Mouse (Mus musculus) hindbrain, embryonic 11.5 days (tissue): ENCODE results near the gene Plekhh3. TPM values are rescaled to one million over a fixed set of nuclear protein-coding genes. Genes with fewer than 3 reads are reported as not detected.
A peak's percentile ranks its signal among the peaks of the same experiment; 100 is the strongest.

Source experiments
- ATAC-seq: fragments of 200-750 bp; cut with Nextera tagmentation; 2 replicates; pipeline ENCODE4 v1.8.0; 2017; ENCODE audit warnings: mild to moderate bottlenecking, moderate TSS enrichment, moderate library complexity; ENCODE audit not compliant: low FRiP score
- DNase-seq: peaks from one replicate; pipeline ENCODE4 v3.0.0-alpha.2; 2015; ENCODE audit warnings: low spot score
- H3K27ac ChIP-seq: fragments of 300-500 bp; sonication (generic); 2 replicates; pipeline ENCODE4 v1.5.1; 2014; ENCODE audit warnings: mild to moderate bottlenecking, low read depth, low read length
- H3K27me3 ChIP-seq: fragments of 300-500 bp; sonication (generic); 2 replicates; pipeline ENCODE4 v1.6.1; 2014; ENCODE audit warnings: mild to moderate bottlenecking, low read length, moderate library complexity, mixed read lengths; ENCODE audit not compliant: control insufficient read depth, insufficient read depth
- H3K36me3 ChIP-seq: fragments of 300-500 bp; sonication (generic); 2 replicates; pipeline ENCODE4 v1.6.1; 2014; ENCODE audit warnings: mild to moderate bottlenecking, low read length, moderate library complexity, mixed read lengths; ENCODE audit not compliant: control insufficient read depth, insufficient read depth
- H3K4me1 ChIP-seq: fragments of 300-500 bp; sonication (generic); replicated peaks from 2 replicates; pipeline ENCODE4 v1.6.1; 2014; ENCODE audit warnings: low read length, mixed read lengths; ENCODE audit not compliant: control insufficient read depth, insufficient read depth
- H3K4me2 ChIP-seq: fragments of 300-500 bp; sonication (generic); replicated peaks from 2 replicates; pipeline ENCODE4 v1.6.1; 2014; ENCODE audit warnings: mild to moderate bottlenecking, low read depth, low read length
- H3K4me3 ChIP-seq: fragments of 300-500 bp; sonication (generic); 2 replicates; pipeline ENCODE4 v1.5.1; 2014; ENCODE audit warnings: low read depth, low read length
- H3K9ac ChIP-seq: fragments of 300-500 bp; sonication (generic); 2 replicates; pipeline ENCODE4 v1.6.1; 2014; ENCODE audit warnings: low read depth, low read length
- H3K9me3 ChIP-seq: fragments of 300-500 bp; sonication (generic); 2 replicates; pipeline ENCODE4 v1.6.1; 2016; ENCODE audit warnings: low read length; ENCODE audit not compliant: control insufficient read depth
- WGBS: fragments of 180-500 bp; shearing (Covaris S2); extraction: QIAGEN DNeasy Blood & Tissue Kit; methylation state at CpG from one replicate; pipeline ENCODE4 v1.1.7; 2014; 5-methylcytosine and 5-hydroxymethylcytosine counted together
- polyA plus RNA-seq: library from polyadenylated mRNA; unstranded; fragments of >200 nt; fragmentation: Nextera tagmentation; extraction: Ambion mirVana; gene quantifications from 2 replicates; pipeline ENCODE4 v1.2.1, GENCODE M21; 2014

Plekhh3 gene
- polyA plus RNA-seq, 1 experiment from 2014 or later, result 7.7 TPM

DNA sequence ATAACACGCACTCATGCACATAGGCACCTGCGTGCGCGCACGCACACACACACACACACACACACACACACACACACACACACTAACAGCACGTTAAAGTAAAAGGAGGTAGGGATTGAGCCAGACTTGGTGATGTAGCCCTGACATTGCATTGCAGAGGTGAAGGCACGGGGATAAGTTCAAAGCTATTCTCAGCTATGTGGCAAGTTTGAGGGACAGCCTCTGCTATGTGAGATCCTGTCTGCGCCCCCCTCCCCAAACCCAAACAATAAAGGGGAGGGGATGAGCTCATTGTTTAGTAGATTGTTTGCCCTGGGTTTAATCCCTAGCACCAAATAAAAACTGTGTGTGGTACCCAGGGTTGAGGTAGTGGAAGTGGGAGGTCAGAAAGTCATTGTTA lies 30.1 kb downstream of the Plekhh3 start:
- ATAC-seq, result no peak
- no peak for DNase-seq

DNA sequence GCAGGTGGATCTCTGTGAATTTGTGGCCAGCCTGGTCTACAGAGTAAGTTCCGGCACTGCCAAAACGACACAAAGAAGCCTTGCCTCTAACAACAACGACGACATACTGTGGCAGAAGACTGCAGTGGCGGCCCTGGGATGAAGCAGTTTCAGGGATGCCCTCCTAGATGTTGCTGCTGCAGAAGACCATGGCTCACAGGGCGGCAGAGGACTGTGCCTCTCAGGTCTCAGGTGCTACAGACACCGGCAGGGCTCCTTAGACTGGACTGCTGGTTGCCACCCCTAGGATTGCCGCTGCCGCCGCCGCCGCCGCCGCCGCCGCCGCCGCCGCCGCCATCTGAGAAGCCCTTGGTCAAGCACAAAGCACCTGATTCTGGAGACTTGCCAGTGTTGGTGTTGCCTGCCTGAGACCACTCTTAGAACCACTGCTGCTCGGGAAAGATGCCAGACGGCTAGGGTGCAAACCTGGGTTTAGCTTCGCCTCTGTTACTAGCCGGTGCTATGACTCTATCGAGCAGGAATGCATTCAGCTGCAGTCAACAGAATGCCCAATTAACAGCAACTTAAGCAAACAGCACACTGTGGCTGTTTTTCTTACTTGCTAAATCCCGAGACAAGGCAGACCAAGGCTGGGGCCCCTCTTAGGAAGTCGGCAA lies 30.9 kb downstream of the Plekhh3 start:
- no peaks in the 10 kb centered on the region for H3K36me3 ChIP-seq
- 0 out of 2 replicates have a peak overlapping the region, but pooled peaks have one; percentile 6 for H3K4me3 ChIP-seq
- H3K4me2 ChIP-seq, result peak overlapping the region; percentile 22
- no peaks in the 10 kb centered on the region for H3K27me3 ChIP-seq
- peak overlapping the region; percentile 3; the same call in 1 of the 2 replicates for H3K9ac ChIP-seq
- peak; percentile 29 for DNase-seq
- H3K27ac ChIP-seq, result no peak overlapping the region
- H3K9me3 ChIP-seq, result no peaks in the 10 kb centered on the region
- H3K4me1 ChIP-seq, result 0 out of 2 replicates have a peak, but pooled peaks cover 3% of the 10 kb centered on the region
- 50% methylated on average over 27 of the region's 27 CpGs for WGBS
- no peak for ATAC-seq

More for the DNA sequence above, 30.1 kb downstream of the Plekhh3 start:
- no peaks in the 10 kb centered on the region for H3K36me3 ChIP-seq
- no peak overlapping the region for H3K9ac ChIP-seq
- no peak overlapping the region for H3K27ac ChIP-seq
- no peaks in the 10 kb centered on the region for H3K9me3 ChIP-seq
- H3K4me1 ChIP-seq, result 0 out of 2 replicates have a peak, but pooled peaks cover 3% of the 10 kb centered on the region
- no peak overlapping the region for H3K4me3 ChIP-seq
- H3K27me3 ChIP-seq, result no peaks in the 10 kb centered on the region
- WGBS, result 84% methylated on average over 8 of the region's 8 CpGs
- H3K4me2 ChIP-seq, result no peak overlapping the region

DNA sequence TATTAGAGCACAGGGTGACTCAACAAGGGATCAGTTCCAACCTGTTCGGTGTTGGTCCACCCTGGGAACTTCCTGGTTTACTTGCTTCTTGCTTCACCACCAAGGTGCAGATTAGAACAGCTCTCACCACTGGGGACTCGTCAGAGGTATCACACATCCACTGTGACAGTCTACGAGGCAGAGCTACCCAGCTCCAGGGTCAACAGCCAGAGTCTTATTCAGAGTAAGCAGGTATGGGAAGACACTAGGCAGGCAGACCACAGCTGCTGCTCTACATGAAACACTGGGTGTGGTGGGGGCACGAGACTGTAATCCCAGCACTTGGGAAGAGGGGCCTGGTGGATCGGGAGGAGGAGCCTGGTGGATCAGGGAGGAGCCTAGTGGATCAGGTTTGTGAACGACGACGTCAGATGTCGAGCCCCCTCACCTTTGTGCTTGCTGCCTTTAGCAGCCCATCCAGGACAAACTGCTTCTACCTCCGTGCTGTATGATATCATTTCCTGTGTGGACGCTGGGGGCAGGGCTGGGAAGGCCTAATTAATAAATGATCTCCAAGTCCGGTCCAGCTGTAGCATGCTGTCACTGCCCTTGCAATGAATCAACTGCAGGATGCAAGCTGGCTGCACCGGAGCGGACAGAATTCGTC lies 32.5 kb downstream of the Plekhh3 start:
- H3K36me3 ChIP-seq, result no peaks in the 10 kb centered on the region
- 24% methylated on average over 15 of the region's 15 CpGs for WGBS
- peak overlapping the region; percentile 62 for H3K27ac ChIP-seq
- peak overlapping the region; percentile 21; the same call in 1 of the 2 replicates for H3K4me2 ChIP-seq
- peak overlapping the region; percentile 16; the same call in 1 of the 2 replicates for H3K4me3 ChIP-seq
- H3K9me3 ChIP-seq, result no peaks in the 10 kb centered on the region
- H3K9ac ChIP-seq, result peak overlapping the region; percentile 28; the same call in 1 of the 2 replicates
- H3K27me3 ChIP-seq, result no peaks in the 10 kb centered on the region
- peak; percentile 69 for DNase-seq
- peak; percentile 53 for ATAC-seq
- 0 out of 2 replicates have a peak, but pooled peaks cover 3% of the 10 kb centered on the region for H3K4me1 ChIP-seq

DNA sequence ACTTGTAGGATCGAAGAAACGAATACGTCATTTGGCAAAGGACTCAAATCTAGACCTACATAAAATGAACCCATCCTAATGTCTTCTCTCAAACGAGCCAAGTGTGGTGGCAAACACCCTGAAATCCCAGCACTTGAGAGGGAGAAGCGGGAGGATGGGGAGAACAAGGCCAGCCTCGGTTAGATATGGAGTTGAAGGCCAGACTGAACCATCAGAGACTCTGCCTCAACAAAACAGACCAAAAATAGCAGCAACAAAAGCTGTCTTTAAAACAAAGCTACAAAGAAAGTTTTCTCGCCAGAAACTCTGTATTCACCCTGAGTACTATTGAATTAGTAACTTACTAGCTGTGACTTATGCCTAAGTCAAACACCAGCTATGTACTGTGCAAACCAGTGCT lies 34.2 kb downstream of the Plekhh3 start:
- H3K4me3 ChIP-seq, result no peak overlapping the region
- DNase-seq (no peak), ATAC-seq (no peak)
- no peaks in the 10 kb centered on the region for H3K4me1 ChIP-seq
- no peak overlapping the region for H3K27ac ChIP-seq
- H3K36me3 ChIP-seq, result no peaks in the 10 kb centered on the region
- H3K27me3 ChIP-seq, result no peaks in the 10 kb centered on the region
- H3K4me2 ChIP-seq, result no peak overlapping the region
- H3K9ac ChIP-seq, result no peak overlapping the region
- H3K9me3 ChIP-seq, result no peaks in the 10 kb centered on the region
- WGBS, result 81% methylated on average over 7 of the region's 7 CpGs

DNA sequence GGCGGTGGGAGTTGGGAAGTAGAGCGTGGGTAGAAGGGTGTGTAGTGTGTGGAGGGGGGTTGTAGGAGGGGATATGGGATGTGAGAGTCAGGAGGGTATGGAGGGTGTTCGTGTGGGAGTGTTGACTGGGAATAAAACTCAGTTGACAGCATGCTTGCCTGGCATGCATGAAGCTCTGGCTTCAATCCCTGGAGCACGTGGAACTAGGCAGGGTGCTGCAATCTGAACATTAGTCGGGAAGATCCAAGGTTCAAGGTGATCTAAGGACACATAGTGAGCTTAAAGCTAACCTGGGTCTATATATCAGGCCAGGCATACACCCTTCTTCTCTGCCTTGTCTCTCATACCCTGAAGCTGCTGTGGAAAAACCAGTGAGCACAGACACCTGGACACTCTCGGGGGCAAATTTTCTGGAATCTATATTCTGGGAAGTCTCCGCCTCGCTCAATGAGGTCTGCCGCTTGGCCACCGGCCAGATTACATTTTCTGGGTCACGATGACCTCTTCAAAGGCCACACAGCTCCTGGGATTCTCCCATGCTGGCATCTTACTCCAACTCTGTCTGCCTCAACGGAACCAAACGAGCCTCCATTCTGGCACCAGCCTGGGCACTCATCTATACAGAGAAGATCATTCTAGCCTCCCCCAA lies 36.8 kb downstream of the Plekhh3 start:
- Histone ChIP-seq H3K4me2 (no peak overlapping the region), H3K4me1 (no peaks in the 10 kb centered on the region), H3K27ac (no peak overlapping the region), H3K9me3 (no peaks in the 10 kb centered on the region), H3K27me3 (no peaks in the 10 kb centered on the region), H3K4me3 (no peak overlapping the region), H3K9ac (no peak overlapping the region), H3K36me3 (no peaks in the 10 kb centered on the region)
- WGBS, result 83% methylated on average over 13 of the region's 13 CpGs
- ATAC-seq (no peak), DNase-seq (no peak)

DNA sequence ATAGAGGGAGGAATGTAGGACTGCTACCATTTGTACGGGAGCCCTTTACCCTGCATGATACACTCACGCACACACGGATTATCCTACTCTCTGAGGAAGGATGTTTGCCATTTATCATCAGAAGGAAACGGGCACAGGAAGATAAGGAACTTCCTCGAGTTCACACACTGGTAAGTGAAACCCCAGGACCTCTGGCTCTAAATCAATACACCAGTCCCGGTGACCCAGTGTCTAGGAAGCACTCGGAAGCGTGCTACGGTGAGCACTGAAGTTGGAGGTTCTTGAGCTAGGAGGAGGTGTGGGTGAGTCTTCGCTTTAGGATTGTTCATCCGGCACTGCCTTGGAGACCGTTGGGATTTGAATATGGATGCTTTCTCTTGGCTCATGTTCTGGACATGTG lies 38.1 kb downstream of the Plekhh3 start:
- no peaks in the 10 kb centered on the region for H3K36me3 ChIP-seq
- 81% methylated on average over 12 of the region's 12 CpGs for WGBS
- H3K27me3 ChIP-seq, result no peaks in the 10 kb centered on the region
- no peak overlapping the region for H3K9ac ChIP-seq
- no peak overlapping the region for H3K27ac ChIP-seq
- no peaks in the 10 kb centered on the region for H3K4me1 ChIP-seq
- no peak overlapping the region for H3K4me3 ChIP-seq
- DNase-seq, result no peak
- H3K9me3 ChIP-seq, result no peaks in the 10 kb centered on the region
- no peak overlapping the region for H3K4me2 ChIP-seq
- ATAC-seq, result no peak

DNA sequence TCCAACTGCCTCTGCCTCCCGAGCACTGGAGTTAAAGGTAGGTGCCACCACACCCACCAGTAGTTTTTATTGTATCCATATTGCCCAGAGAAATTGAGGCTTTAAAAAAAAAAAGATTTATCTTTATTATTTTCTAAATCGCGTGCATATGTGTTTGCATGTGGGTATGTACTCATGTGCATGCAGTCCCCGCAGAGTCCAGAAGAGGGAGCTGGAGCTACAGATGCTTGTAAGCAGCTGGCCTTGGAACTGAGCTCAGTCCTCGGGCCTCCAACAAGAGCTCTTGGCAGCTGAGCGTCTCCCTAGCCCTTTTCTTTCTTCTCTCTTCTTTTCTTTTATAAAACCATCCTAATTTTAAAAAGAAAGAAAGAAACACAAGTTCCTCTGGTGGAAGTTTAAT lies 39.5 kb downstream of the Plekhh3 start:
- no peak overlapping the region for H3K4me3 ChIP-seq
- DNase-seq, result peak; percentile 48
- no peaks in the 10 kb centered on the region for H3K27me3 ChIP-seq
- no peak for ATAC-seq
- WGBS, result 90% methylated on average over 6 of the region's 6 CpGs
- H3K9ac ChIP-seq, result no peak overlapping the region
- H3K27ac ChIP-seq, result no peak overlapping the region
- H3K4me2 ChIP-seq, result no peak overlapping the region
- no peaks in the 10 kb centered on the region for H3K9me3 ChIP-seq
- peaks cover under 1% of the 10 kb centered on the region; the same call in 1 of the 2 replicates for H3K36me3 ChIP-seq
- H3K4me1 ChIP-seq, result no peaks in the 10 kb centered on the region

DNA sequence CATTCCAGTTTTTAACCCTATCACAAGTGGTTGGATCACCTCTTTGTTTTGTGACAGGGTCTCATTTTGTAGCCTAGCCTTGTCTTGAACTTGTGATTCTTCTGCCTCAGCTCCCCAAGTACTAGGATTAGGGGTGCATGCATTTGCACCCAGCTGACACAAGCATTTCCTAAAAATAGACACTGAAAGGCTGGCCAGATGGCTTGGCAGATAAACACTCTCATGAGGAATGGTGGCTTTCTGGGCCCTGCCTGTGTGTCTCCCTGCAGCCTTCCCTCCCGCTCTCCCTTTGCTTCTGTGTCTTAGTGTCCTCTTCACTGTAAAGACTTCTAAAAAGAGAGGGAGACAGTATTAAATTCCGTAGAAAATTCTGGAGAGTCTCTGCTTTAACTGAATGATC lies 40.0 kb downstream of the Plekhh3 start:
- Histone ChIP-seq H3K27ac (no peak overlapping the region), H3K9me3 (no peaks in the 10 kb centered on the region), H3K27me3 (no peaks in the 10 kb centered on the region), H3K9ac (no peak overlapping the region), H3K4me3 (no peak overlapping the region), H3K4me2 (no peak overlapping the region), H3K4me1 (no peaks in the 10 kb centered on the region), H3K36me3 (peaks cover 6% of the 10 kb centered on the region)
- WGBS, result 94% methylated on average over 2 of the region's 2 CpGs
- ATAC-seq, result no peak
- no peak for DNase-seq
